Mouse (Mus musculus): Measurements from ENCODE around the gene Rnasek. TPM values are rescaled to one million over a fixed set of nuclear protein-coding genes. Genes with fewer than 3 reads are reported as not detected.

Rnasek gene
- 359 TPM in 2 replicates for polyA plus RNA-seq (2012; rRNA removed)

GRCm38 (mm10) chr11:70239541-70240279 is at the start of gene Rnasek, which contains the start of gene Gm21988:
Rnasek (minus strand) TSS chr11:70239842.
Gm21988 (minus strand) TSS chr11:70239830.
- Histone ChIP-seq H3K27ac (ENCODE audit: insufficient read depth, low read length) (peak within 1 kb of the TSS; percentile 92), H3K27me3 (ENCODE audit: control insufficient read depth, insufficient read depth, low read length) (no peaks in the 10 kb centered on the region), H3K4me1 (ENCODE audit: control insufficient read depth, insufficient read depth, low read length) (peaks cover 3% of the 10 kb centered on the region; the same call in 1 of the 2 replicates), H3K4me3 (replicated peaks; ENCODE audit: insufficient read depth, low read depth, low read length) (peak within 1 kb of the TSS; percentile 97)
- TF ChIP-seq POLR2A (IDR thresholded peaks at IDR 0.05; ENCODE audit: borderline replicate concordance, insufficient read depth, low read length): peak; percentile 83
- TF ChIP-seq CTCF (IDR thresholded peaks at IDR 0.05; ENCODE audit: borderline replicate concordance, insufficient read depth, low read depth, low read length): no peak
- DNase-seq: peak; percentile 87 to 91
- WGBS: under 1% methylated on average over 34 of the region's 35 CpGs

- WGBS: 37% methylated on average over 6 of the region's 6 CpGs
- H3K4me1 ChIP-seq (ENCODE audit: control insufficient read depth, insufficient read depth, low read length): no peaks in the 10 kb centered on the region; the same call in 1 of the 2 replicates
- H3K27ac ChIP-seq (ENCODE audit: insufficient read depth, low read length): no peak overlapping the region
- H3K27me3 ChIP-seq (ENCODE audit: control insufficient read depth, insufficient read depth, low read length): no peaks in the 10 kb centered on the region
- no peak overlapping the region for H3K4me3 ChIP-seq (replicated peaks; ENCODE audit: insufficient read depth, low read depth, low read length)
- TF ChIP-seq CTCF (IDR thresholded peaks at IDR 0.05; ENCODE audit: borderline replicate concordance, insufficient read depth, low read depth, low read length): no peak
- TF ChIP-seq POLR2A (IDR thresholded peaks at IDR 0.05; ENCODE audit: borderline replicate concordance, insufficient read depth, low read length): no peak
- DNase-seq: peak in 1 of 2 experiments; percentile 9
Observed at GRCm38 (mm10) chr11:70289236-70289635, 49.6 kb upstream of the Rnasek start.

DNA sequence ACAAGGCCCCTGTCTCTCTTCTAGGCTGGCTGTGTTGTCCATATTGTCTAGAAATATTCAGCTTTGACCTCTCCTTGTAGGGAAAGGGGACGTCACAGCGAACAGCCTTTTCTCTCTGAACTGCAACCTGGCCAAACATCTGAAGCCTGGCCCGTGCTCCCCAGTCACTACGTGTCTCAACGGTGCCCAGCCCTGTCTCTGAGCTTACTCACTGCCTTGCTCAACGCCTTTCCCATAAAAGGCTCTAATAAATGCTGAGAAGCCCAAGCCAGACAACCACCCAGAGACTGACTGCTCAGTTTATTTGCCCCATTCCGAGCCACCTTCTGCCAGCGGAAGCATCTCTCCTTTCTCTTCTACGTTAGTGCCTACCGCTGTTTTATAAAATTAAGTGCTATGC is 48.5 kb upstream of the Rnasek start:
- H3K4me1 ChIP-seq (ENCODE audit: control insufficient read depth, insufficient read depth, low read length): no peaks in the 10 kb centered on the region
- no peak overlapping the region for H3K4me3 ChIP-seq (replicated peaks; ENCODE audit: insufficient read depth, low read depth, low read length)
- H3K27ac ChIP-seq (ENCODE audit: insufficient read depth, low read length): no peak overlapping the region
- TF ChIP-seq CTCF (IDR thresholded peaks at IDR 0.05; ENCODE audit: borderline replicate concordance, insufficient read depth, low read depth, low read length): no peak
- TF ChIP-seq POLR2A (IDR thresholded peaks at IDR 0.05; ENCODE audit: borderline replicate concordance, insufficient read depth, low read length): no peak
- WGBS: 77% methylated on average over 10 of the region's 10 CpGs
- no peaks in the 10 kb centered on the region for H3K27me3 ChIP-seq (ENCODE audit: control insufficient read depth, insufficient read depth, low read length)
- DNase-seq: no peak

DNA sequence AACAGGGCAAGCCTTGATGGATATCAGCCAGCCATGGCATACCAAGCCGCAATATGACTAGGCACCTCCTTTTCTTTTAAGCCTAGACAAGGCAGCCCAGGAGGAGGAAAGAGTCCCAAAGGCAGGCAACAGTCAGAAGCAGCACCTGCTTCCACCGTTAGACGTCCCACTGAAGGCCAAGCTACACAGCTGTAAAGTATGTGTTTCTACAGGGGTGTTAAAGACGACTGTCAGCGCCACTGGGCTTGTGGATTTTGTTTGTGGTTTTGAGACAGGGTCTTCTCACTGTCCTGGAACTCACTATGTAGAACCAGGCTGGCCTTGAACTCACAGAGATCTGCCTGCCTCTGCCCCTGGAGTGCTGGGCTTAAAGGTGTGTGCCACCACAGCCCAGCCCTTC is 46.0 kb upstream of the Rnasek start:
- TF ChIP-seq CTCF (IDR thresholded peaks at IDR 0.05; ENCODE audit: borderline replicate concordance, insufficient read depth, low read depth, low read length): no peak
- no peak for TF ChIP-seq POLR2A (IDR thresholded peaks at IDR 0.05; ENCODE audit: borderline replicate concordance, insufficient read depth, low read length)
- no peaks in the 10 kb centered on the region for H3K27me3 ChIP-seq (ENCODE audit: control insufficient read depth, insufficient read depth, low read length)
- 81% methylated on average over 5 of the region's 5 CpGs for WGBS
- H3K4me3 ChIP-seq (replicated peaks; ENCODE audit: insufficient read depth, low read depth, low read length): no peak overlapping the region
- no peak overlapping the region for H3K27ac ChIP-seq (ENCODE audit: insufficient read depth, low read length)
- DNase-seq: no peak
- H3K4me1 ChIP-seq (ENCODE audit: control insufficient read depth, insufficient read depth, low read length): no peaks in the 10 kb centered on the region

DNA sequence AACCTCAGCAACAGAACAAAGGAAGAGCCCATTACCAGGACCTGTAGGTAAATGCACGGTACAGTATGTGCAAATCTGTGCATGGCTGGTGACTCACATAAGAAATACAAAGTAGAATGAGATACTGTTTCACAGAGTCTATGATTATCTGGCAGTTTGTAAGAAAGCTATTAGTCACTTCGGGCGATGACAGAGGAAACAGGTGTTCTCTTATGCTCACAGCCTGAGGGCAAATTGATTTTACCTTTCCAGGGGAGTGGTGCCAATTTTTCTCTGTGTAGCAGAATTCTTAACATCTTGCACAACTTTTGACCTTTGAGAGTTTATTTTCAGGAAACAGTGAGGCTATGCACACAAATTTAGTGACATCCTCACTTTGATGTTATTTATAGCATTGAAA is 45.1 kb upstream of the Rnasek start:
- 41% methylated on average over 3 of the region's 3 CpGs for WGBS
- no peak overlapping the region for H3K4me3 ChIP-seq (replicated peaks; ENCODE audit: insufficient read depth, low read depth, low read length)
- TF ChIP-seq CTCF (IDR thresholded peaks at IDR 0.05; ENCODE audit: borderline replicate concordance, insufficient read depth, low read depth, low read length): no peak
- TF ChIP-seq POLR2A (IDR thresholded peaks at IDR 0.05; ENCODE audit: borderline replicate concordance, insufficient read depth, low read length): no peak
- DNase-seq: no peak
- H3K27ac ChIP-seq (ENCODE audit: insufficient read depth, low read length): no peak overlapping the region
- no peaks in the 10 kb centered on the region for H3K4me1 ChIP-seq (ENCODE audit: control insufficient read depth, insufficient read depth, low read length)
- no peaks in the 10 kb centered on the region for H3K27me3 ChIP-seq (ENCODE audit: control insufficient read depth, insufficient read depth, low read length)

GRCm38 (mm10) chr11:70283666-70284065 is 44.0 kb upstream of the Rnasek start:
- Histone ChIP-seq H3K4me1 (ENCODE audit: control insufficient read depth, insufficient read depth, low read length) (no peaks in the 10 kb centered on the region), H3K27ac (ENCODE audit: insufficient read depth, low read length) (no peak overlapping the region), H3K4me3 (replicated peaks; ENCODE audit: insufficient read depth, low read depth, low read length) (no peak overlapping the region), H3K27me3 (ENCODE audit: control insufficient read depth, insufficient read depth, low read length) (no peaks in the 10 kb centered on the region)
- WGBS: 77% methylated on average over 4 of the region's 4 CpGs
- TF ChIP-seq CTCF (IDR thresholded peaks at IDR 0.05; ENCODE audit: borderline replicate concordance, insufficient read depth, low read depth, low read length): no peak
- TF ChIP-seq POLR2A (IDR thresholded peaks at IDR 0.05; ENCODE audit: borderline replicate concordance, insufficient read depth, low read length): no peak
- DNase-seq: no peak

DNA sequence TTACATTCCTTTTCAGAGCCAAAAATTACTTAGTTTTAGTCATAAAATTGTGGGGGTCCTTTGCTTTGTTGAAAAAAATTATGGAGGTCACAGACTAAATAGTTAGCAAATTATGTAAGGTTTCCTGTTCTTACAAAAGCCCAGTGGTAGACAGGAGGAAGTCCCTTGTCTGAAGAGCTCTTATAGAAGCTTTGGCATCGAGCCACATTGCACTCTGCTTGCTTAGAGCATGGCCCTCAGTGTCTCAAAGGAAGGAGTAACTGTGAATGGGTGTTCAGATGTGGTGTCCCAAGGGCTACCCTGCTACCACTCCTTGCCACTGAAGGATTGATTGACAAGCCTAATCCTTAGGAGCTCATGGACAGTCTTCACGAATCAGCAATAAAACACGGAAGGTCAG is 40.8 kb upstream of the Rnasek start:
- no peak overlapping the region for H3K27ac ChIP-seq (ENCODE audit: insufficient read depth, low read length)
- no peaks in the 10 kb centered on the region for H3K27me3 ChIP-seq (ENCODE audit: control insufficient read depth, insufficient read depth, low read length)
- no peak for DNase-seq
- WGBS: 74% methylated on average over 3 of the region's 3 CpGs
- no peak overlapping the region for H3K4me3 ChIP-seq (replicated peaks; ENCODE audit: insufficient read depth, low read depth, low read length)
- TF ChIP-seq POLR2A (IDR thresholded peaks at IDR 0.05; ENCODE audit: borderline replicate concordance, insufficient read depth, low read length) (no peak), CTCF (IDR thresholded peaks at IDR 0.05; ENCODE audit: borderline replicate concordance, insufficient read depth, low read depth, low read length) (no peak)
- no peaks in the 10 kb centered on the region for H3K4me1 ChIP-seq (ENCODE audit: control insufficient read depth, insufficient read depth, low read length)

GRCm38 (mm10) chr11:70278961-70279360 is 39.3 kb upstream of the Rnasek start:
- TF ChIP-seq POLR2A (IDR thresholded peaks at IDR 0.05; ENCODE audit: borderline replicate concordance, insufficient read depth, low read length) (no peak), CTCF (IDR thresholded peaks at IDR 0.05; ENCODE audit: borderline replicate concordance, insufficient read depth, low read depth, low read length) (no peak)
- no peaks in the 10 kb centered on the region for H3K4me1 ChIP-seq (ENCODE audit: control insufficient read depth, insufficient read depth, low read length)
- DNase-seq: no peak
- no peaks in the 10 kb centered on the region for H3K27me3 ChIP-seq (ENCODE audit: control insufficient read depth, insufficient read depth, low read length)
- no peak overlapping the region for H3K27ac ChIP-seq (ENCODE audit: insufficient read depth, low read length)
- 19% methylated on average over 3 of the region's 3 CpGs for WGBS
- no peak overlapping the region for H3K4me3 ChIP-seq (replicated peaks; ENCODE audit: insufficient read depth, low read depth, low read length)
